Mouse (Mus musculus) left cerebral cortex, postnatal 25 days (tissue): ENCODE measurements at regions not wholly inside any gene's neighbourhood (a gene's known extent, or its start where the extent isn't known, plus 50 kb on each side); places are given as distances from the start of the nearest gene placed in this dataset.

Experiments
- DNase-seq, 2 experiments: peaks; one replicate each; pipeline ENCODE4 v3.0.0; 2022; ENCODE audit warnings: low spot score in 2 of 2, mixed read lengths in 1 of 2
- intact Hi-C: fragments of 180-260 bp; cut with DNase I; formaldehyde crosslinking; loops from one replicate; pipeline ENCODE4 v1.15.1; 2025

DNA sequence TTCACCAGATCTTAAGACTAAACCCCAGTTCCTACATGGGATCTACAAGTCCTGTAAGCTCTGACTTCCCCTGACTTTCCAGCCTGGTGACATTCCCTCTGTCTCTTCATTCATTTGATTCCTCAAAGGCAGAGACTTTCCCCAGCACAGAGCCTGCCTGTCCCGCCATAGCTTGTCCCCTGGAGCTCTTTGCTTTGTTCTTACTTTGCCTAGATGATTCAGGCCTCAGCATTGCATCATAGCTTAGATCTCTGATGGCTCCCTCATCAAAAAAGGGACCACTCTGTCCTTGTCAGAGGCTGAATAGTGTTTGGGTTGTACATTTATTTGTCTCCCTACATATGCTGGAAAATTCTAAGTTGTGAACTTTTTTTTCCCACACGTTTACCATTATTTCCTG, 57.6 kb upstream of the Exoc6 start:
- intact Hi-C loops: no loop called here
- no peak for DNase-seq

DNA sequence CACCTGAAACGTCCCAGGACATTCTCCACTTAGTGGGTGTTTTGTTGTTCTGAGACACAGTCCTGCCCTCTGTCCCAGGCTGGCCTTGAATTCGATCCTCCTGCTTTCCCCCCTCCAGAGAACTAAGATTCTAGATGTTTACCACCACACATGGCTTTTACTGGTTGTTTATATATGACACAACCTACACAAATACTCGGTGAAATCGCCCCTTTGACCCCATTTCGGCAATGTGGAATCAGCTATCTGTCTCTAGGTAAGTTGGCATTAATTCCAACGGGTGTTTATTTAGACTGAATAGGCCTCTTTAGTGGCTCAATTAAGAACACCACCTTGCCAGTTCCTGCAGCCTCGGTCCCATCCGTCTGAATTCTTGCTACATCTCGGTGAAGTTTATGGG, 56.8 kb upstream of the Exoc6 start:
- intact Hi-C loops: no loop called here

DNA sequence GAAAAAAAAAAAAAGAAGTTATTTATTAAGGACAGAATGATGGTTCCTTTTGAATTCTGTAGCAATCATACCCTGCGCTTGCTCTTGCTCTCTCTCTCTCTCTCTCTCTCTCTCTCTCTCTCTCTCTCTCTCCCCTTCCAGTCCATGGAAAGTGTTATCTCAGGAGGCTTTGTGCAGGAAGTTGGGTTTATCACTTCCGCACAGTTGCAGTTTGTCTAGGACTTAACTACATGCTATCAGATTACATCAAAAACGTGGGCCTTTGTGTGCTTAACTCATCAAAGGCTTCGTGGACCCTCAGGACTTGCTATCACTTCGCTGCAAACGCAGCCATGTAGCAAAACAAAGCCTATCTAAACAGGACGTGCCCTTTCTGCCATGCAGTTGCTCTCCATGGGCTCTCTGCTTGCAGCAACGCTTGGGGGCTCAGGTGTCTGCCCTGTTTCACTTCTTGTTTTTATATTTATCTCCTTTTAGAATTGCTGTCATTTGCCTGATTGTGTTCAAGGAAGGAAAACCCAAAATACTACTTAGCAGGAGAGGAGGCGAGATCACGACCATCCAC, 56.2 kb upstream of the Exoc6 start:
- intact Hi-C loops: no loop called here
- DNase-seq: no peak

More for the DNA sequence above, 56.8 kb upstream of the Exoc6 start:
- no peak for DNase-seq

DNA sequence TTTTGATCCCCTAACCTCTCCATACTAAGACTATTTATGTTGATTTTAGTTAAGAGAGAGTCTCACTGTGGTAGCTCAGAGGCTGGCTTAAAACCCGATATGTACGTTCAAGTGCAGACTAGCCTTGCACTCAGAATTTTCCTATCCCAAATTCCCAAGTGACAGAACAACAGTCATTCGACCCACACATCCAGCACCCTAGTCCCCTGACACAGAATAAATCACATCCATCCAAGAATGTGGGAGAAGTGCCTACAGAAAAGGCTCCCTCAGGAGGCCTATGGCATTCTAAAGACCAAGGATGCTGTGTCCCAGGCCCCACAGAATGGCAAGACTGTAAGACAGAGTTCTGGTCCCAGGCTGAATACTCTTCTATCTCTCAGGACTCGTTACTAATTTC, 55.4 kb upstream of the Exoc6 start:
- intact Hi-C loops: loop anchor here (5.0 kb wide), 1 partner anchor 57 kb away; the partner anchor contains the start of gene Exoc6

DNA sequence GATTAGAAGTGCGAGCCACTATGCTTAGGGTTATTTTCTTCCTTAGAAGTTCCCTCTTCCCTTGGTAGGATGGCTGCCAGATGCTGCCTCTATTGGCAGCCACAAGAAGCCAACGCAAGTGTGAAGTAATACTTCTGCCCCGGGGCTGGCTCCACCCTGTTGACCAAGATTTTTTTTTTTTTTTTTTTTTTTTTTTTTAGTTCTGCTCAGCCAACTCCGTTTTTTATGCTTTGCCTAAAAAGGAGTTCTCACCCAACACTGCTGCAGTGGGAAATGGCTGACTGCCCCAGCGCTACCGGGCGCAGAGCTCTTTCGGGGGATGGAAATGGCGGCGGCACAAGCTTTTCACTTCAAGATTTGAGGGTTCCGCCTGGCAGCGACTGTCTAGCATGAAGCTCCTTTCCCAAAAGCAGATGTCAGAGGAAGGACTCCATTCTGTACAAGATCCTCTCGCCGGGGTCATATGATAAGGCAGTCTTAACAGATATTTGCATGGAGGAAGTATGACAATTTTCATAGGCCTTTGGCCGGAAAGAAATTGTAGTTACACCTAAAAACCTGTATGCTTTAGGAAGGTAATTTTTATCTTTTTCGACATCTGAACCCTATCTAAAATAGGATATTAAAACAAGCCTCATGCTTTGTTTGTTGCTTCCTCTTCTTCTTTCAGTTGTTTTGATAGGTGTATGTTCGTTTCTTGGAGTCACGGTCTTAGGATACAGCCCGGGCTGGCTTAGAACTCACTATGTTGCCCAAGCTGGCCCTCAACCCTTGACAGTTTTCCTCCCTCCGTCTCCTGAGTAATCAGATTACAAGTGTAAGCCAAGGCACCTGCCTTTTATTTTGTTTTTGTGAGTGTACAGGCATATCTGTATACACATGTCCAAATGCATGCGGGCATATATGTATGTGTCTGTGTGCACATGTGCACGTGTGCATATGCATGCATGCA, 54.6 kb upstream of the Exoc6 start:
- DNase-seq: peak in 1 of 2 experiments; percentile 47
- intact Hi-C loops: loop anchor here (5.0 kb wide), 1 partner anchor 57 kb away; the partner anchor contains the start of gene Exoc6

More for the DNA sequence above, 55.4 kb upstream of the Exoc6 start:
- no peak for DNase-seq

DNA sequence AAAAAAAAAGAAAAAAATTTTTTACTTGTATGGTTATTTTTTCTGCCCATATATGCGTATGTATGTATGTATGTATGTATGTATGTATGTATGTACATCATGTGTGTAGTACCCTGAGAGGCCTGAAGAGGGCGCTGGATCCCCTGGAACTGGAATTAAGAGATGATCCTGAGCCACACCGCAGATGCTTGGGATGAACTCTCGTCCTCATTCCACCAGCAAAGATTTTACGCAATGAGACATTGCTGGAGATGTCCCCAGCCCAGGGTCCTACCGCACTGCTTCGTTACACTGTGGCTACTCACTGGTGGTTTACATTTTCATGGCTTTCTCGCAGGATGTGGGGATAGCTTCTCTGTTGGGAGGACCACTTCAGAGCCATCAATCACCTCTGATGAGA, 53.5 kb upstream of the Exoc6 start:
- no peak for DNase-seq
- intact Hi-C loops: loop anchor here (5.0 kb wide), 1 partner anchor 56 kb away; the partner anchor contains the start of gene Exoc6

DNA sequence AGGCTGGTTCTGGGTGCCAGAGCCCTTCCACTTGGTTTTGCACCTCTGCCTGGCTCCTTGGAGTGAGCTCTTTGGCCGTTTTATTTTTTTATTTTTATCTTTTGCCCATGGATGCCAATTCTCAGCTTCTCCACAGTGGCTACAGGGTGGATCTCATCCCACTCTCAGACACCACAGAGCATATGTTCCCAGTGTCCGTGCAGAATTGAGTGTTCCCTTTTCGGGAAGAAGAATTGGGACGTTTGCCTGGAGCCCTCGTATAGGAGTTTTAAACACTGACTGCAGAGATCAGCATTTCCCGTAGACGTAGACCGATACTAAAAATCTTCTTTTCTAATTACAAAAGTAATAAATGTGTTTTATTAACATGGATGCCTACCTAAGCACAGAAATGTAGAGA, 53.1 kb upstream of the Exoc6 start:
- peak in 1 of 2 experiments; percentile 85 for DNase-seq
- intact Hi-C loops: loop anchor here (5.0 kb wide), 1 partner anchor 55 kb away; the partner anchor contains the start of gene Exoc6

DNA sequence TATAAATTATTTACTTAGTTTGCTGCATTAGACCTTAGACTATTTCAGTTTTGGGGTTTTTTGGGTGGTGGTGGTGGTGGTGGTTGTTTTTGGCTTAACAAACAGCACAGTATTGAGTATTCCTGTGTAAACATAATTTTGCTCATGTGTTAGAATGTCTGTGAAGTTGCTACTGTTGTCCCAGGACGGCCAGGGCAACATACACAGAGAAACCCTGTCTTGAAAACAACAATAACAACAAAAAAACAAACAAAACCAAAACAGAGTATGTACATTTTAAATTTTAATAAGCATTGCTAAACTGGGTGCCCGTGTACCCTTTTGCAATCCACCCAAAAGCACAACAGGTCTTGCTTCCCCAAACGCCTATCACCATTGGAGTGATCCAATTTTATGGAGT, 51.8 kb upstream of the Exoc6 start:
- DNase-seq: no peak
- intact Hi-C loops: loop anchor here (5.0 kb wide), 1 partner anchor 54 kb away; the partner anchor contains the start of gene Exoc6
